Mouse (Mus musculus) right cerebral cortex, postnatal 14 days (tissue): ENCODE results near the gene Rapgef3.

Experiments
- DNase-seq: peaks from one replicate; pipeline ENCODE4 v3.0.0; 2022

The Rapgef3 gene

DNA sequence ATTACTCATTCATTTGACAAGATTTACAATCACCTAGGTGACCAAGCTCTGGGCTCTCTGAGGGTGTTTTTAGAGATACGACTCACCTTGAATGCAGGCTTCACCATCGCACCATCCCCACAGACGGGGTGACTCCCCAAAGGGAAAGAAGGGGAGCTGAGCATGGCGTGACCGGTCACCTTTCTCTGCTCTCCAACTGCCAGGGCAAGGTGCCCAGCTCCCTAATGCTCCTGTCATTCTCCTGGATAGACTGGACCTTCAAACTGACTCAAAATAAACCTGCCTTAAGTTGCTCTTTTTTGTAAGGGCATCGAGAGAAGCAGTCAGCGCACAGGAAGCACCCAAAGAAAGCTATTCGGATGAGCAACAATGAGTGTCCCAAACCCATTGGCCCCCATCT lies 2.5 kb upstream of the Rapgef3 start:
- no peak for DNase-seq

DNA sequence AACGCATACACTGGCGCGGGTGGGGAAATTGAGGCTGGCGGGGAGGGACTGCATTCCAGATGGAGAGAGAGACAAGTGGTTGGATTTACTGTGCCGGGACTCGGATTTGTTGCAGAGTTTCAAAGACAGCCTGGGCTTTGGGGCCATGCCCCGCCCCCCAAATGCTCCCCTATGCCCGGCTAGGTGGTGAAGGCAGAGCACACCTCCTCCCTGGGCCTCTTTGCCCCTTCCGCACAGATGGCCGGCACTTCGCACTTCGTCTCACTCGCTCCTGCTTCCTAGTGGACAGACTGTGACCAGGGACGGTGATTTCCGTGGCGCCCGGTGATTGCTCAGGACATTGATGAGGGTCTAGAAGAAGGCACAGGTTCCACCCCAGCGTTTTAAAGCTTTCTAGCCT lies 420 bp upstream of the Rapgef3 start:
- no peak for DNase-seq

DNA sequence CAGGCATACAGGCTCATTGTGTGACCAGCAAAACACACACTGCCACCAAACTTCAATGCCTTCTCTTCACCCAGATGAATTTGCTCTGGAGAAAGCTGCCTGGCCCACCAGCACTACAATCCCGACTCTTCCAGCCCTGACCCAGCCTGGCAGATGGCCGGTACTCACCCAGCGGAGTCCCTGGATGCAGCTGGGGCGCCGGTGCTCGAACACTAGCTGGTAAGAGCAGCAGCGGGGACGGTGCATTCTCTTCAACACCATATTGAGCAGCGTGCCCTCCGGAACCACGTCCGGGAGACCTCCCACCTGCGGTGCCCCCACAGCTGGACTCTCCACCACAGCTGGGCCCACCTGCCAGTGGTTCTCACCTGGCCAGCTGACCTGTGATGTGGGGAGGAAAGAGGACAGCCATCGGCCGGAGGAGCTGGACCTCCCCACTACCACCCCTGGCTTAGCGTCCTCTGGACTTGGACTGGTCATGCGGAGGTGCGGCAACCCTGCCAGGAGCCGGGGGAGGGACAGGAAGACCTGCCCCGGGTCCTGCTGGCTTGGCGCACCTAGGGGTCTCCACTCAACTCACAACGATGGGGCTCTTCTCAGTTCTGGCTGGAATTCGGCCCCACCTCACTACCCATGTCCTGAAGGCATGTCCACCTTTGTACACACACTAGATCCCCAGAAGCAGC lies 1.0 kb downstream of the Rapgef3 start:
- DNase-seq, result no peak

DNA sequence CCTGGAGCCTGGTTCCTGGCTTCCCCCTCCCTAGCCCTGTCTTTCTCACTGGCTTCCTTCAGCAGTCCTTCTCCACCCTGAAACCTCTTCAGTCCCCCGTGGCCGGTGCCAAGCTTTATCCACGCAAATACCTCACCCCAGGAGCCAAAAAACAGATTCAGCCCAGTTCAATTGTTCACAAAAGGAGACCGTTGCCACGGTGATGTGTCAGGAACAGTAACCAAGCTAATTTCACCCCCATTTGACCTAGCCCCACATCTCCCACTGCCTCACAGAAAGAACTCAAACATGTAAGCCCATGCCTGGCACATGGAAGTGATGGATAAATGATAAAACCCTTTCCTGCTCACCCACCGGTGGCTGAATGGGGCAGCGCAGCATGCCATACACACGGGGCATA lies 1.6 kb downstream of the Rapgef3 start:
- DNase-seq, result no peak

DNA sequence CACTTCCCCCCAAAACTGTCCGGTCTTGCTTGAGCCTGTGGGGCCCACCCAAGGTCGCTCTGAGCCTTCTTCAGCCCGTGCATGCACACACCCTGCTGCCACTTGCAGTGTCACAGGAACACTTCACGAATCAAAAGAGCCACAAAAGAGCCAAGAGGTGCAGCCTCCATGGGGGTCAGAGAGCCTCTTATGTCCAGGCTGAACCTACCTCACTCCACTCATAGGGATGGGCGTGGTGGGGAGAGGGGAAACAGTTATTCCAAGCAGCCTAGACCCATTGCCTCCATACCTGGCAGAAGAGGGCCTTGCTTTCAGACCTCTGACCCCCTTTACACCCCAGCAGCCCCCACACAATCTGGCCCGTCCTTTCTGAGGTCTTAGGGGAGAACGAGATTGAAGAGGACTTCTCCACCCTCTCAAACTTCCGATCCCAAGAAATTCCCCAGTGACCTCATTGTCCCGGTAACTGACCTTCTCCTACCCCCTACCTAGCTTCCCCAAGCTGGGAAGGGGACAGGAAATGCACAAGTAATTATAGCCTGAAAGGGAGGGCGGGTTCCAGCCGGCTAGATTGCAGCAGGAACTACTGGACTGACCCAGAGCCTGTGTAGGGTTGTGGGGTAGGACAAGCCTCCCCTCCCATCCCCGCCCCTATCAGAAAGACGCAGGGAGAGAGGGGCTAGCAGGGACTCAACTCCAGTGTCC lies 2.5 kb downstream of the Rapgef3 start:
- DNase-seq, result no peak

DNA sequence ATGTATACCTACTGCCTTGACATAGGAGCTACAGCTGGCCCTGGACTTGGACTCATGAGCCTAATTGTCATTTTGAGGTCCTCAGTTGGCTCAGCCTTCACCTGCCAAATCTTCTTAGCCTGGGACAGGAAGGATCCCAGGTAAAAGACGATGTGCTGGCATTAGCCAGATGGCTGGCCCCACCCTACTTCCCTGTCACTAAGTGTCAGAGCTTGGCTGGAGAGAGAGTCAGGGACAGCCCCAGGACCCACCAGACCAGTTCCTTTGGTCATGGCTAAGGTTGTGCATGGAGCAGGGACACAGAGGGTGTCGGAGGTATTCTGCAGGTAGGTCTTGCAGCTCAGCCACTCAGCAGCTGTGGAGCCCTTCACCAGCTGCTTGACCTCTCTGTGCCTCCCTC lies 3.2 kb downstream of the Rapgef3 start:
- no peak for DNase-seq

DNA sequence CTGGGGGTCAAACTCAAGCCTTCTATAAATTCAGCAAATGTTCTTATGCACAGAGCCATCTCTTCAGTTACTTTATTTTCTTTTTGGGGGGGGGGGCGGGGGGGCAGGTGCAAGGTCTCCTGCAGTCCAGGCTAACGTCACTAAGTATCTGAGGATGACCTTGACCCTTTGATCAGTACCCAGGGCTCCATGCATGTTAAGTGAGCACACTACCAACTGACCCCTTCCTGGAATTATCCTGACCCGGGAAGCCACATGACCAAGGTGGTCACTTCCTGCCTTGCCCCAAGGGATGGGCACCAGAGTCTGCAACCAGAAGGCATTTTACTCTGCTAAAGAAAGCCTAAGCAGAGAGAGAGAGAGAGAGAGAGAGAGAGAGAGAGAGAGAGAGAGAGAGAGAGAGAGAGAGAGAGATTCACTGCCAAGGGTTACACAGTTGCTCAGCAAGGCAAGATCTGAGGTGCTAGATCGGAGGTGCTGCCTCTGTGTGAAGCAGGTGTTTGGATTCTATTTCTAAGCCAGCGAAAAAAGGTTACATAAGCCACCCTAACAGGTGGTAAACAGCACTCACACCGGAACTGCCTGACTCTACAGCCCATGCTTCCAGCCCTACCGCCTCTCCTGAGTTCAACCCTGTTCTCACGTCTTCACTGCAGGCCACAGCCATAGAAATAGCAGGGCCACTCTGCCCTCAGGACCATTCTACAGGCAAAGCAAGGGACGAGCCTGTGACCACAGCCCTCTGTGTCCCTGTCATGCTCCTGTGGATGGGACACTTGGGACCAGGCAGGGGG lies 4.3 kb downstream of the Rapgef3 start:
- DNase-seq, result no peak

DNA sequence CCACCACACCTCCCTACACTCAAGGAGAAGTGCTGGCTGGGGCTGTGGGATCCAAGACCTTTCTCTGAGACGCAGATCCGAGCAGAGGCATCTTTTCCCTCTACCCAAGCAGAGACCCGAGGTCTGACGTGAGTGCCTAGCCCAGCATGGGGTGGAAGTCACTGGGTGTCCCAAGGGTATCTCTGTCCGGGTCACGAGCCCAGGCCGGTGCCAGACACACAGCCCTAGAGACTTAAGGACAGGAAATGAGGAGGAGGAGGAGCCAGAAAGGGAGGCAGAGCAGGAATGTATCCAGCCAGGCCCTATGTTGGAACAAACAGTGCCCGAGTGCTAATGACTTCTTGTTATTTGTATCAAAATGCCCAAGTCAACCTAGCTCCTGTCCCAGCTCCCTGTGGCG lies 5.0 kb downstream of the Rapgef3 start:
- DNase-seq, result no peak

DNA sequence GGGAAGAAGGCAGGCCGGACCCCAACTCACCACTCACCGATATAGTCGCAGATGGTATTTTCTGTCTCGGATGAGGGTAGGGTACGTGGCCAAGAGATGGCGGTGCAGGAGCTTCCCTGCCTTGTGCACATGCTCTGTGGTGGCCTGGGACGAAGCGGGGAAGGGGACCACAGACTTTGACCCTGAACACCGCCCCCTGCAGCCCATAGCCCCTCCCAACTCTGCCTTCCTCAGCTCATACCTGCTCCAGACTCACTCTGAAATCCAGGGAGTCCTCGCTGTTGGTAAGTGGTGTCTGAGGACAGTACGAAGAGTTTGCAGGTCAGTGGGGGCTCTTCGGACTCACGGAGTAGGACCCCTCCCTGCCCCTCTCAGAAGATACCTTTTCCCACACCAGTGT lies 6.3 kb downstream of the Rapgef3 start:
- DNase-seq, result no peak

DNA sequence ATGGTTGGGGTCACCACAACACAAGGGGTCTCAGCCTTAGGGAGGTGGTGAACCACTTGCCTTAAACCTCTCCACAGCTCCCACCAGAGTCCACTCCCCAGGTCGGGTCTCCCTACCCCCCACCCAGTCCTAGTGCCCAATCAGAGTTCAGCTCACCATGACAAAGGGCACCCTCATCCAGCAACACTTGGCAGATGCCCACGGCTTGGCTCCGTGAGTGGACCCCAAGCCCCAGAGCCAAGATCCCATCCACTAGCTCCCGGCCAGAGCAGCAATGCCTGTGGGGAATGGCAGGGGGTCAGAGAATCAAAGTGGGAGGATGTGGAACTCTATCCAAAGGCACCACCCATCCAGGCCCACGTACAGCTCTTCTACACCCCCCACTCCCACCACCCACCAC lies 6.8 kb downstream of the Rapgef3 start:
- no peak for DNase-seq

DNA sequence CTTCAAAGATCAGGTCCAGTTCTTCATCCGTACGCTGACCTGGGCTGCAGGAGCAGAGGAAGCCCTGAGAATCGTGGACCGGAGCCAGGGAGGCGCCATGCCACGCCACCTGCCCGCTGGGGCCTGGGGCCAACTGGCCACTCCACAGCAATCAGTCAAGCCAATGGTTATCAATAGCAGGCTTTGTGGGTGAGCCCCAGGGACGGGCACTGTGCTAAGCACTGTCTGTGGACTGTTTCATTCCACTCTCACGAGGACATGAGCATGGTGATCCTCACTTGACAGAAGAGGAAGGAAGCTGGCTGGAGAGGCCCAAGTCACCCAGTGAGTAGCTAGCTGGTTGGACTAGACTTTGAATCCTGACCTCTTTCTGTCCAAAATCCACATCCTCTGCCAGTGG lies 7.8 kb downstream of the Rapgef3 start:
- DNase-seq, result peak; percentile 53

DNA sequence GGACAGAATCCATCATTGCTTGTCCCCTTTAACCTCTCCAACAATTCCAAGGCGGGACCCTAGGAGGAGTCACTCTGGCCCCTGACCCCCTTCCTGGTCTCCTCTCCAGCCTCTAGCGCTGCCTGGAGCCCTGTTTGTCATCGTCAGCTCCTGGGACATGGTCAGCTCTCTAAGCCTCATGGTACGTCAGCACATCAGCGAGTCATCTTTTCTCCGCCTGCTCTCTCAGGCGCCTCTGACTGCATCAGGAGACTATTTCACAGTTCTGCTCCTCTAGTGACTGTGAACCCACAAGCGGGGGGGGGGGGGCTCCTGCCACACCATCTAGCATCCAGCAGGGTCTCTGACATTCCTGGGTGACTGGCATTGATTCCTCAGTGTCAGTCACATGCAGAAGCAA lies 12.4 kb downstream of the Rapgef3 start:
- no peak for DNase-seq

DNA sequence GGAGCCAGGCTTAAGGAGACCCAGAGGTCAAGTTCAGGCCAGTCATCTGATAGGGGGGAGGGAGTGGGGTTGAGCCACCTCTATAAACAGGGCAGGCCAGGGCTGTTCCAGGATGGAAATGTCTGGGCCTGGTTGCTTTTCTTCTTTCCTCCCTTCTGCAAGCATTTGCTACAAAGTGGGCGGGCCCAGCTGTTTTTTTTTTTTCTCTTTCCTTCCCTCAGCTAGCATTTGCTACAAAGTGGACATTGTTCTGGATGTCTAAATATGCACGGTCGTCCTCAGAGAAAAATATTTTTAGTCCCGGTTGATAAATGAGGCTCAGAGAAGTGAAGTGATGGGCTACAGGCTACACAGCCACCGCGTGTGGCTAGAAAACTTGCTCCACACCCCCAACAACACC lies 13.3 kb downstream of the Rapgef3 start:
- no peak for DNase-seq

DNA sequence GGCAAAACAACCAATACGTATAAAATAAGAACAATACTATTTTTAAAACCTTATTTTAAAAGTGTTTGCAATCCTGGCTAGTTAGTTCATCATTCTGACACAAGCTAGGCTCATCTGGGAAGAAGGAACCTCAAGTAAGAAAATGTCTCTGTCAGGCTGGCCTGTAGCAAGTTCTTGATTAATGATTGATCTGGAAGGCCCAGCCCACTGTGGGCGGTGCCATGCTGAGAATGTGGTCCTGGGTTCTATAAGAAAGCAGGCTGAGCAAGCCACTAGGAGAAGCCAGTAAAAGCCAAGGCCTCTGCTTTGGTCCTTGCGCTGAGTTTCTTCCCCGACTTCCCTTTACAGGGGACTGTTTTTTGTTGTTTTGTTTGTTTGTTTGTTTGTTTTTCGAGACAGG lies 15.3 kb downstream of the Rapgef3 start:
- no peak for DNase-seq

DNA sequence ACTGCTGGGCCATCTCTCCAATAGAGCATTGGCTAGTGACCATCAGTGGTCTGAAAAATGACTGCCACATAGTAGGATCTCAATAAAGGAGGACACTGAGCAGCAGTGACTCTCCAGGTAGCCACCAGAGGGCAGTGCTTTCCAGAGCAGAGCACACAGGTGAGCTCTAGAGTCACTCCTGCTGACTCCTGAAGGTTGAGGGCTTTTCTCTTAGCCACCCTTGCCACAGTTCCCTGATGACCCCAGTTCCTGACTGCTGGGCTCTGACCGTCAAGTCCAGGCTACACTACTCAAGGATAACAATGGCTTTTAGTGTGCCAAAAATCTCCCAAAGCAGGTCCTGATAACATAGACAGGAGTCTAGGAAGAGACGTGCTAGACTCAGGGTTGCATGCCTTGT lies 16.1 kb downstream of the Rapgef3 start:
- no peak for DNase-seq

DNA sequence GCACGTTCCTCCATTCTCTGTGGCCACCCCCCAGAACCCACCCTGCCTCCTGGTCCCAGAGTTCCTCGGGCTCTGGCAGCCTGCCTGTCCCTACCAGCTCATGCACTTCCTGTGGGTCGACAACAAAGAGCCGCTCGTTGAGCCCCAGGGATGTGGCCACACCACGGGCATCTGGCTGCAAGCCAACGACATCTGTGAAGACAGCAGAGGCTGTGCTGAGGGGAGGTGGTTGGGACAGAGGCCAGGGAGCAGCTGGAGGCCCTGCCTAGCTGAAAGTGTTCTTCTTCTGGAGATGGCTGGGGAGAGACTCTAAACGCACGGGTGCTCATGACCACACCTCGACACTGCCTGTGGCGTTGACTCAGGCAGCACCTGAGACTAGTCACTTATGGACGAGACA lies 17.1 kb downstream of the Rapgef3 start:
- DNase-seq, result peak; percentile 90

DNA sequence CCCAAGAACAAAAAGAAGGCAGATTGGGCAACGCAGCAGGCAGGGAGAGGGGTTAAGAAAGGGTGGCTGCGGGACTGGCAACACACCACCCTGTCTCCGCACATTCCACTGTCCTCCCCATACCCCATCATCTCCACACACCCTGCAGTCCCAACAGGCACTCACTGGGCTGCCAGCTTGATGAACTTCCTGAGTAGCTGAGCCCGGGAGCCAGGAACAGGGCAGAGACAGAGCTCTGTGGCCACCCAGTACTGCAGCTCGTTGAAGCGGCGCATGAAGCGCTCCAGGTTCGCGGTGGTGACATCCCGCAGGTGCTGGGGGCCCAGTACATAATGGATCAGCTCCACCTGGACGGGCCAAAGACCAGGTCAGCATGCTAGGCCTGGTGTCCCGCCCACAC lies 17.9 kb downstream of the Rapgef3 start:
- DNase-seq, result no peak

DNA sequence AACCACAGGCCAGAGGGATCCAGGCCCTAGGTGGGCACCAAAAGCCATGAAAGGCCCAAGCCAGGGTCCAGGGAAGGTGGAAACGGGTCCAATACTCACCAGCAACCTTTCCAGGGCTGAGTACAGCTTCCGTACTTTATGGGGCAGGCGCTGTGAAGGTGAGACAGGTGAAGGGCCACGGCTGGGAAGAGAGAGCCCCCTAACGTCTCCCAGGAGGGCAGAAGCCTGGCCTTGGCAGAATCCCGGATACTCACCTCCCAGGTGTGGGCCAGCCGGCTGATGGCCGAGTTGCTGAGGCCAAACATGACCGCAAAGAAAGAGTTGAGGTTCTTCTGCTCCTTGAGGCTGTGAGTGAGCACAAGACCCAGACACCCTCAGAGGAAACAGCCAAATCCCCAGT lies 18.4 kb downstream of the Rapgef3 start:
- DNase-seq, result no peak

DNA sequence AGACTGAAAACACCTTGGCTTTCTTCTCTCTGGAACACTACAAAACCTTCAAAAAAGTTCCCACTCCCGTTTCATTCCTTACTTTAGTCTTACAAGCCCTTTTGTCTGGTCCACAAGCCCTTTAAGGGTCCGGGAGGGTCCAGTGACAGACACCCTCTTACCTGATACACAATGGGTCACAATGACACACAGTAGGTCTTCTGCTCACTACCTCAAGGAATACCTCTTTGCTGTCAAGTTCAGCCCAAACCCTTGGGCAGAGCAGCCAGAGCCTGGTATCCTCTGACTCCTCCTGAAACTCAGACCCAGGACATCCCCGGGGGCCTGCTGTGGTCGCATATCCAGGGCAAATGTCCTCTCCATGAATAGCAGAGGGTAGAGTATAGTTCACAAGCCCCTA lies 18.8 kb downstream of the Rapgef3 start:
- no peak for DNase-seq

DNA sequence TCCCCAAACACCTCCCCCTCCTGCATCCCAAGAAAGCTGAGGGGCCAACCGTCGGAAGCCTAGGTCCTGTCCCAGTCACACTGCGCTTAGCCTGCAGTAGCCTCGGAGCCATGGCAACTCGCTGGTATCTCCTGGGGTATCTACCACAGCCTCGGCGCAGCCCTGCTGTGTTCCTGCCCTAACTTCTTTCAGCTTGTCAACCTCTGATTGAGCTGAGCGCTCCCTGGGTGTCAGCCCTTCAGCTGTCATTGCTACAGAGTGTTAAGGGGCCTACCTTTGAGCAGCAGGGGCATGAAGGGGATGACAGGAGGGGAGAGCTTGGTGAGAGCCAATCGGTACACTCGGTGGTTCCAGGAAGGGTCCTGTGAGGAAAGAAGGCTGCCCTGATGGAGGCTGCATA lies 19.5 kb downstream of the Rapgef3 start:
- DNase-seq, result no peak

DNA sequence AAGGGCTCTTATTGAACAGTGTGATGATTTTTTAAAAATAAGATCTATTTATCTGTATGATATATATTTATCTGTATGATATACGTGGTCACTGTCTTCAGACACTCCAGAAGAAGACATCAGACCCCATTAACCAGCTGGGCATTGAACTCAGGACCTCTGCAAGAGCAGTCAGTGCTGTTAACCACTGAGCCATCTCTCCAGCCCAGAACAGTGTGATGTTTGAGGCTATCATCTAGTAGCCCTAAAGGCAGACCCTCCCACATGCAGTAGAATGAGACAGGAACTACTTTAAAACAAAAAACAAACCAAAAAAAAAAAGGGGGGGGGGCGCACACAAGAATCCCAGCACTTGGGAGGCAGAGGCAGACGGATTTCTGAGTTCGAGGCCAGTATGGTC lies 20.3 kb downstream of the Rapgef3 start:
- DNase-seq, result no peak

DNA sequence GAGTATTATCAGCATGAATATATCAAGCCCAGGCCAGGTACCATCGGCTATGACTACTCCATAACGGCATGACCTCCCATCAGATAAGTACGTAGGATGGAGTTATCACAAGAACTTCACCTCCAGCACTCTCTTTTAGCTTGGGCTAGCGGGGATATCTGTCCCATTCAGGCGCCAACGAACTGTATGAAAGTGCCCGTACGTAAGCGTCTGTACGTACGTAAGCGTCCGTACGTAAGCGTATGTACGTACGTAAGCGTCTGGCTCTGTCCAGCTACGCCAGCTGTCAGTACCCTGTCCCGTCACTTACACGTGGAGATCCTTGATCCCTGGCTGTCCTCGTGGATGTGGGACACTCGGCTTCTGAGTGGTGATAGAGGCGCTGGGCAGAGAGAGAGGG lies 21.0 kb downstream of the Rapgef3 start:
- no peak for DNase-seq

DNA sequence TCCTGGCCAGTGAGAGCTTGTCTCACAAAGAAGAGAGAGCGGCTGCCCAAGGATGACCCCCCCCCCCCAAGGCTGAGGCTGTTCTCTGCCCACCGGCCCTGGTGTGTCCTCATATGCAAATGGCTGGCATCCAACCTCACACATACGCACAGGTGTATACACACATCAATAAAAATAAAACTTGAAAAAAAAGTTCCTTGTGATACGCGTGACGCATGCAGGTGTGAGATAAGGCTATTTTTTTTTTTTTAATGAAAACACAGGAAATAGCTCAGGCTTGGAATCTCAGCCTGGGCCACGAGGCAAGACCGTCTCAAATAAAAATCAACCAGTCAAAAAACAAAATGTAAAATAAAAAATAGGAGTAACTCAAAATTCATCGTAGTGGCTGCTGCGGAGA lies 21.5 kb downstream of the Rapgef3 start:
- DNase-seq, result no peak

DNA sequence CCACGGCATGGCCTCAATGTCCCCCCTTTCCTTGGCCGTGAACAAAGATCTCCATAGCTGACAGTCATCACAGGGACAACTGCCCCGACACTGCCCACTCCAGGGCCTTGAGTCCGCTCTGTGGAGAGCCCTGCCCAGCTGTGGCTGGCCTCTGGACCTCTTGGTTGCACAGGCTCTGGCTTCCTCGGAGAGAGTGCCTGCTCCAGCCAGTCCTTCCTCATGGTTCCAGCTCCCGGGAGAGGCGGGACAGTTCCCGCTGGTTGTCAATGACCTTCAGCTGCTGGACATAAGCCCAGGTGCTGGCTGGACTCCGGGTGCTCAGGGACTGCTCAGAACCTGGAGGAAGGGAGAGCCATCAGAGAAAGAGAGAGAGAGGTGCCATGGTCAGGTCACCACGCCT lies 22.4 kb downstream of the Rapgef3 start:
- no peak for DNase-seq
